Mouse (Mus musculus) liver, embryonic 11.5 days (tissue): ENCODE data around the gene Ccdc85c. TPM values are rescaled to one million over a fixed set of nuclear protein-coding genes. Genes with fewer than 3 reads are reported as not detected.

Experiments
- ATAC-seq: fragments of 200-750 bp; cut with Nextera tagmentation; replicated peaks from 2 replicates; pipeline ENCODE4 v1.8.0; 2017; ENCODE audit warnings: moderate number of reproducible peaks, mild to moderate bottlenecking, moderate TSS enrichment, moderate library complexity; ENCODE audit not compliant: low FRiP score
- DNase-seq: peaks from one replicate; pipeline ENCODE4 v3.0.0-alpha.2; 2017; ENCODE audit warnings: low spot score
- H3K27ac ChIP-seq: fragments of 300-500 bp; sonication (generic); 2 replicates; pipeline ENCODE4 v1.5.1; 2014; ENCODE audit warnings: mild to moderate bottlenecking, low read depth, low read length, control low read depth
- H3K27me3 ChIP-seq: fragments of 300-500 bp; sonication (generic); replicated peaks from 2 replicates; pipeline ENCODE4 v1.6.1; 2014; ENCODE audit warnings: low read length, mixed read lengths; ENCODE audit not compliant: control insufficient read depth, insufficient read depth
- H3K36me3 ChIP-seq: fragments of 300-500 bp; sonication (generic); 2 replicates; pipeline ENCODE4 v1.6.1; 2014; ENCODE audit warnings: mild to moderate bottlenecking, low read length, moderate library complexity, mixed read lengths; ENCODE audit not compliant: control insufficient read depth, insufficient read depth
- H3K4me1 ChIP-seq: fragments of 300-500 bp; sonication (generic); replicated peaks from 2 replicates; pipeline ENCODE4 v1.6.1; 2014; ENCODE audit warnings: low read length, mixed read lengths; ENCODE audit not compliant: control insufficient read depth, insufficient read depth
- H3K4me2 ChIP-seq: fragments of 300-500 bp; sonication (generic); 2 replicates; pipeline ENCODE4 v1.6.1; 2014; ENCODE audit warnings: mild to moderate bottlenecking, control low read depth, moderate library complexity
- H3K4me3 ChIP-seq: fragments of 300-500 bp; sonication (generic); 2 replicates; pipeline ENCODE4 v1.5.1; 2014; ENCODE audit warnings: low read depth, low read length, control low read depth
- H3K9ac ChIP-seq: fragments of 300-500 bp; sonication (generic); 2 replicates; pipeline ENCODE4 v1.6.1; 2014; ENCODE audit warnings: low read depth, low read length, control low read depth
- H3K9me3 ChIP-seq: fragments of 300-500 bp; sonication (generic); 2 replicates; pipeline ENCODE4 v1.6.1; 2016; ENCODE audit warnings: low read length, inconsistent platforms, mixed read lengths; ENCODE audit not compliant: control insufficient read depth
- WGBS: fragments of 180-500 bp; shearing (Covaris S2); extraction: QIAGEN DNeasy Blood & Tissue Kit; methylation state at CpG from one replicate; pipeline ENCODE4 v1.1.7; 2014; 5-methylcytosine and 5-hydroxymethylcytosine counted together
- polyA plus RNA-seq: library from polyadenylated mRNA; unstranded; fragments of >200 nt; fragmentation: Nextera tagmentation; extraction: Ambion mirVana; gene quantifications from 2 replicates; pipeline ENCODE4 v1.2.1, GENCODE M21; 2014

The Ccdc85c gene
- polyA plus RNA-seq, 1 experiment from 2014 or later, result 7.4 TPM

GRCm38 (mm10) chr12:108233736-108234135 lies 41.5 kb downstream of the Ccdc85c start:
- 76% methylated on average over 6 of the region's 6 CpGs for WGBS
- Histone ChIP-seq H3K4me1 (peaks cover 33% of the 10 kb centered on the region), H3K9ac (no peak overlapping the region)

GRCm38 (mm10) chr12:108231901-108232300 lies 43.3 kb downstream of the Ccdc85c start:
- no peak overlapping the region for H3K4me2 ChIP-seq
- no peak for DNase-seq
- H3K9me3 ChIP-seq, result no peaks in the 10 kb centered on the region
- H3K27ac ChIP-seq, result no peak overlapping the region
- no peaks in the 10 kb centered on the region for H3K36me3 ChIP-seq
- H3K27me3 ChIP-seq, result no peaks in the 10 kb centered on the region
- WGBS, result 68% methylated on average over 9 of the region's 9 CpGs
- H3K4me1 ChIP-seq, result peaks cover 19% of the 10 kb centered on the region
- no peak for ATAC-seq
- no peak overlapping the region for H3K9ac ChIP-seq
- no peak overlapping the region for H3K4me3 ChIP-seq

More at GRCm38 (mm10) chr12:108233736-108234135, 41.5 kb downstream of the Ccdc85c start:
- H3K4me2 ChIP-seq, result no peak overlapping the region
- ATAC-seq (no peak), DNase-seq (no peak)
- H3K36me3 ChIP-seq, result no peaks in the 10 kb centered on the region
- no peaks in the 10 kb centered on the region for H3K27me3 ChIP-seq
- H3K4me3 ChIP-seq, result no peak overlapping the region
- no peaks in the 10 kb centered on the region for H3K9me3 ChIP-seq
- no peak overlapping the region for H3K27ac ChIP-seq

- DNase-seq, result no peak
- Histone ChIP-seq H3K27ac (no peak overlapping the region), H3K4me2 (no peak overlapping the region), H3K9me3 (no peaks in the 10 kb centered on the region), H3K4me3 (no peak overlapping the region), H3K4me1 (peaks cover 14% of the 10 kb centered on the region), H3K9ac (no peak overlapping the region), H3K36me3 (no peaks in the 10 kb centered on the region), H3K27me3 (no peaks in the 10 kb centered on the region)
- WGBS, result 61% methylated on average over 16 of the region's 18 CpGs
- no peak for ATAC-seq
Measured at GRCm38 (mm10) chr12:108230821-108231794, 44.1 kb downstream of the Ccdc85c start.

GRCm38 (mm10) chr12:108230077-108230476 lies 45.1 kb downstream of the Ccdc85c start:
- Histone ChIP-seq H3K4me3 (no peak overlapping the region), H3K9ac (no peak overlapping the region), H3K27me3 (no peaks in the 10 kb centered on the region), H3K4me2 (no peak overlapping the region), H3K4me1 (peaks cover 14% of the 10 kb centered on the region), H3K9me3 (no peaks in the 10 kb centered on the region), H3K27ac (no peak overlapping the region), H3K36me3 (no peaks in the 10 kb centered on the region)
- ATAC-seq (no peak), DNase-seq (no peak)
- WGBS, result 75% methylated on average over 12 of the region's 12 CpGs

GRCm38 (mm10) chr12:108227527-108227926 lies 47.7 kb downstream of the Ccdc85c start:
- Histone ChIP-seq H3K27me3 (no peaks in the 10 kb centered on the region), H3K9ac (no peak overlapping the region), H3K9me3 (no peaks in the 10 kb centered on the region), H3K27ac (no peak overlapping the region), H3K4me2 (no peak overlapping the region), H3K36me3 (no peaks in the 10 kb centered on the region), H3K4me1 (peaks cover 12% of the 10 kb centered on the region), H3K4me3 (no peak overlapping the region)
- 81% methylated on average over 16 of the region's 16 CpGs for WGBS
- no peak for ATAC-seq
- no peak for DNase-seq

GRCm38 (mm10) chr12:108226941-108227340 lies 48.3 kb downstream of the Ccdc85c start:
- Histone ChIP-seq H3K27me3 (no peaks in the 10 kb centered on the region), H3K36me3 (no peaks in the 10 kb centered on the region), H3K9ac (no peak overlapping the region), H3K4me3 (no peak overlapping the region), H3K4me1 (peaks cover 12% of the 10 kb centered on the region), H3K4me2 (no peak overlapping the region), H3K9me3 (no peaks in the 10 kb centered on the region), H3K27ac (no peak overlapping the region)
- WGBS, result 72% methylated on average over 12 of the region's 12 CpGs
- no peak for DNase-seq
- no peak for ATAC-seq

GRCm38 (mm10) chr12:108226216-108226615 lies 49.0 kb downstream of the Ccdc85c start:
- no peak for DNase-seq
- WGBS, result 74% methylated on average over 13 of the region's 13 CpGs
- Histone ChIP-seq H3K4me3 (no peak overlapping the region), H3K4me2 (no peak overlapping the region), H3K36me3 (no peaks in the 10 kb centered on the region), H3K9ac (no peak overlapping the region), H3K4me1 (peaks cover 15% of the 10 kb centered on the region), H3K9me3 (no peaks in the 10 kb centered on the region), H3K27ac (no peak overlapping the region), H3K27me3 (no peaks in the 10 kb centered on the region)
- no peak for ATAC-seq

GRCm38 (mm10) chr12:108225781-108226180 lies 49.4 kb downstream of the Ccdc85c start:
- Histone ChIP-seq H3K27me3 (no peaks in the 10 kb centered on the region), H3K4me1 (peaks cover 16% of the 10 kb centered on the region), H3K36me3 (no peaks in the 10 kb centered on the region), H3K27ac (no peak overlapping the region), H3K9me3 (no peaks in the 10 kb centered on the region), H3K9ac (no peak overlapping the region), H3K4me2 (no peak overlapping the region), H3K4me3 (no peak overlapping the region)
- DNase-seq (no peak), ATAC-seq (no peak)
- WGBS, result 62% methylated on average over 7 of the region's 7 CpGs

GRCm38 (mm10) chr12:108223357-108223756 lies 51.9 kb downstream of the Ccdc85c start:
- no peak overlapping the region for H3K9ac ChIP-seq
- H3K27me3 ChIP-seq, result no peaks in the 10 kb centered on the region
- H3K4me2 ChIP-seq, result no peak overlapping the region
- peaks cover 13% of the 10 kb centered on the region for H3K4me1 ChIP-seq
- DNase-seq (no peak), ATAC-seq (no peak)
- no peaks in the 10 kb centered on the region for H3K36me3 ChIP-seq
- no peaks in the 10 kb centered on the region for H3K9me3 ChIP-seq
- 55% methylated on average over 8 of the region's 8 CpGs for WGBS
- H3K4me3 ChIP-seq, result no peak overlapping the region
- H3K27ac ChIP-seq, result no peak overlapping the region
